Mouse (Mus musculus) B cell, adult 2 months (primary cell): ENCODE results near the gene Hibadh.

ENCODE experiments used
- DNase-seq, 2 experiments: peaks; one replicate each; pipeline ENCODE4 v3.0.0; 2022

Hibadh gene

GRCm38 (mm10) chr6:52637337-52637736, 2.9 kb downstream of the Hibadh start:
- DNase-seq, result no peak

- DNase-seq, result no peak
These were observed 4.8 kb downstream of the Hibadh start for GRCm38 (mm10) chr6:52635395-52635794.

GRCm38 (mm10) chr6:52630625-52631024, 9.6 kb downstream of the Hibadh start:
- DNase-seq, result peak; percentile 32 to 49

GRCm38 (mm10) chr6:52629180-52629579, 11.0 kb downstream of the Hibadh start:
- no peak for DNase-seq

- DNase-seq, result no peak
These were observed 13.5 kb downstream of the Hibadh start for GRCm38 (mm10) chr6:52626735-52627134.

- no peak for DNase-seq
These were observed 16.4 kb downstream of the Hibadh start for GRCm38 (mm10) chr6:52623741-52624140.

GRCm38 (mm10) chr6:52621731-52622480, 18.3 kb downstream of the Hibadh start:
- no peak for DNase-seq

GRCm38 (mm10) chr6:52620090-52620489, 20.1 kb downstream of the Hibadh start:
- no peak for DNase-seq

- DNase-seq, result no peak
These were observed 30.4 kb downstream of the Hibadh start for GRCm38 (mm10) chr6:52609626-52610352.

- no peak for DNase-seq
These were observed 32.1 kb downstream of the Hibadh start for GRCm38 (mm10) chr6:52608121-52608520.

- DNase-seq, result peak in 1 of 2 experiments; percentile 12
These were observed 33.3 kb downstream of the Hibadh start for GRCm38 (mm10) chr6:52606746-52607347.

- DNase-seq, result no peak
These were observed 38.2 kb downstream of the Hibadh start for GRCm38 (mm10) chr6:52601706-52602642.

- peak; percentile 60 to 65 for DNase-seq
These were observed 39.1 kb downstream of the Hibadh start for GRCm38 (mm10) chr6:52601117-52601516.

- DNase-seq, result no peak
These were observed 45.4 kb downstream of the Hibadh start for GRCm38 (mm10) chr6:52594752-52595151.

GRCm38 (mm10) chr6:52586564-52586963, 53.6 kb downstream of the Hibadh start:
- no peak for DNase-seq

GRCm38 (mm10) chr6:52584383-52584782, 55.8 kb downstream of the Hibadh start:
- DNase-seq, result peak; percentile 9 to 29

- no peak for DNase-seq
These were observed 59.1 kb downstream of the Hibadh start for GRCm38 (mm10) chr6:52581081-52581480.

GRCm38 (mm10) chr6:52578322-52578721, 61.9 kb downstream of the Hibadh start:
- no peak for DNase-seq

- DNase-seq, result no peak
These were observed 62.9 kb downstream of the Hibadh start for GRCm38 (mm10) chr6:52577270-52577669.

- DNase-seq, result no peak
These were observed 71.5 kb downstream of the Hibadh start for GRCm38 (mm10) chr6:52568706-52569105.

- no peak for DNase-seq
These were observed 72.6 kb downstream of the Hibadh start for GRCm38 (mm10) chr6:52567327-52568299.
